Mouse (Mus musculus): ENCODE data around the gene Fut8.

Fut8 gene

DNA sequence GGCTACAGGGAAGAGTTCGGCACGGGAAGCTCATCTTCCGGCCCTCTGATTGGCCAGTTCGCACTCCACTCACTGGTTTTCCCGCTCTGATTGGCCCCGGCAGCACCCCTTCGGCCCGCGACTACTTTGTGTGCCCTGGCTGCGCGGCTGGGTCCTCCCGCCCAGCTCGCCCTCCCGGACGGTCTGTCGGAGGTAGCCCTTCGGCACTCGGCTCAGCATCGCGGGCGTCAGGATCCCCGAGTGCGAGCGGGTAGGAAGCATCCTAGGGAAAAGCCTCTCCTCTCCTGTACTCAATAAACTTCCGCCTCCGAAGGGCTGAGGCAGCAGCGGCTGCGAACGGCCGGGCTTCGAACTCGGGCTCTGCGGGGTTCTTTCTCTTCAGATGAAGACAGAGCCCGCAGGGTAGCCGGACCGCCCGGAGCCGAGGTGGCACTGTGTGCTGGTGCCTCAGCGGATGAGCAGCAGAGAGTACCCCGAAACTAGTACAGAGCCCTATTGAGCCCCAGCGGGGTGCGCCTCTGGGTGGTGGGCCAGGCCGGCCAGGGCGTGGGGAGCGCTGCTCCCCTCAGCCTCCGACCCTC, at the start of gene Fut8:
Gene Fut8, plus strand, starts transcription at position 176 of the 581 bp plus-strand sequence.
- DNase-seq (ENCODE audit: low read depth) = peak; percentile 78

DNA sequence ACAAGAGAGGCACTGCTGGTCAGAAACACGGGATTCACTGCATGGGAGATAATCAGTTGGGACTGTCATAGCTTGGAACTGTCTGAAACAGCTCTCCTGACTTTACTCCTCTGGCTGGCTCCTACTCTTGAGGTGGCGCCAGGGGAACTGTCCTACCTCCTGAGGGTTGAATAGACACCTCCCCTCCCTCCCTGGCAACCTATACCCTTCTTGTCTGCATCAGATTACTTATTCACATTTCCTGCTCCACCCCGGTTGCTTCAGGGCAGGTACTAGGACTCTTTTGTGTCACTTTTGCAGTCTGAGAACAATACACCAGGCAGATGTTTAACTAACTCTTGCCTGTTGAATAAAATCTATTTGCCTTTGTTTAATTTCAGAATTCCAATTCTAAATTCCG, 48.8 kb upstream of the Fut8 start:
- DNase-seq (ENCODE audit: low read depth) = no peak

DNA sequence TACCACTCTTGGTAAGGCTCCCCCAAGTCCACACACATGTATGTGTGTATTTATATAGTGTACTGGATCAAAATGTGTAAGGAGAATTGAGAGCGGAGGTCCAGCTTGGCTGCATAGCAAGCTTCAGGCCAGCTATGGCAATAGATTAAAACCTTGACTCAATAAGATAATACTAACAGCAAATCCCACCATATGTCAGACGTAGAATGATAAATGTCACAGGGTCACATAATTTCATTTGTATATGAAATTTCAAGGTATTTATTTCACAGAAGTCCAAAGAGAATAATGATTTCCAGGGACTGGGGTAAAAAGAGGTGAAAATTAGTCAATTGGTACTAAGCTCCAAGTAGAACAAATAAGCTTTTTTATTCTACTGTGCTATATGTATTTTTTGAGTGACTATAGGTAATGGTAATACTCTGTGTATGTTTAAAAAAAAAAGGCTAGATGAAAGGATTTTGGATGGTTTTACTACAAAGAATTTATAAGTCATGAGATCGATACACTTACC, 47.9 kb upstream of the Fut8 start:
- no peak for DNase-seq (ENCODE audit: low read depth)

DNA sequence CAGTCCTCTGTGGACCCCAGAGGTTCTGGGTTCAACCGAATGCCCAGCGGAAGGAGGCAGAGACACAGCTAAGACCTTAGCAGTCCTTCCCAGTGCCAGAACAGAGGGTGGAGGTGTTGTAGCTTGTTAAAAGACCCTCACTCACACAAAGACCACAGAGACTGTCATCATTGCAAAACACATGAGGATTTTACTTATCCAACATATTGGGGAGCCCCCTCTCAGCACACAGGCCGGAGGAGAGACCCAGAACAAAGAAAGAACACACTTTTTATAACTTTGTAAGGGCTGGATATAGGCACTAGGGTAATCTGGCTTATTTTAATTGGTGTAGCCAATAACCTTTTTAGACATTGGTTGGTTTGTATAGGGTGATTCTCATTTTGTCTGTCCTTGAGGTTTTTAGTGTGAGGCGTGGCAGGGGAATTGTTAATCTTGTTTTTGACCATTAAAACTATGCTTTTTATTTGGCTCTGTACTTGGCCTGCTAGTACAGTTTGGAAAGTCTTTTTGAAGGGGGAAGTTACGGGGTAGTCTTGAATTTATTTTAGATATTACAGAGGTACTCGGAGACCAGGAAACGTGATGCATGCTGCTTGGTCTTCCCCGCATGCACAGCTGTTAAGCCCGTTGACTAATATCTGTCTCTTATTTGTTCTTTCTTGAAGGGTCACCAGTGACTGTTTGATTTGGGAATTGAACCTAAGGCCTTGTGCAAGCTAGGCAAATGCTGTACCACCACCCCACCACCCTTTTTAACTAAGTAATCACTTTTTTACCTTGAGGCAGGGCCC, 46.2 kb upstream of the Fut8 start:
- no peak for DNase-seq (ENCODE audit: low read depth)

DNA sequence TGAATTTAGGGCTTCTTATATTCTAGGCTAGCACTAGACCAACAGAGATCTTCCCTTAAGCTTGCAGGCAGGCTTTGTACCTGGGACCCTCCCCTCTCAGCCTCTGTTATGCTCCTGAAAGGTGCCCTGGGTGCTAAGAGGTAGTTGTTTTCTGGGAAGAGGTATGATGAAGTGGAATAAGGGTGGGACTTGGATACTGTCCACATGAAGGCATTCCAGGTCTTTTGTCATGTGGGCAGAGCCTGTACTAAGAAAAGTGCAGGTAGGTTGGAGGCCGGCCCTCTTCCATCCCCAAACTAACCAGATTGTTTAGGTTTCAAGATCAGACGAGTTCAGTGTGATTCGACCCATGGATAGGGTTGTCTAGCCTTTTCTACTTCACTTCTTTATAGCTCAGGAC, 45.2 kb upstream of the Fut8 start:
- no peak for DNase-seq (ENCODE audit: low read depth)

DNA sequence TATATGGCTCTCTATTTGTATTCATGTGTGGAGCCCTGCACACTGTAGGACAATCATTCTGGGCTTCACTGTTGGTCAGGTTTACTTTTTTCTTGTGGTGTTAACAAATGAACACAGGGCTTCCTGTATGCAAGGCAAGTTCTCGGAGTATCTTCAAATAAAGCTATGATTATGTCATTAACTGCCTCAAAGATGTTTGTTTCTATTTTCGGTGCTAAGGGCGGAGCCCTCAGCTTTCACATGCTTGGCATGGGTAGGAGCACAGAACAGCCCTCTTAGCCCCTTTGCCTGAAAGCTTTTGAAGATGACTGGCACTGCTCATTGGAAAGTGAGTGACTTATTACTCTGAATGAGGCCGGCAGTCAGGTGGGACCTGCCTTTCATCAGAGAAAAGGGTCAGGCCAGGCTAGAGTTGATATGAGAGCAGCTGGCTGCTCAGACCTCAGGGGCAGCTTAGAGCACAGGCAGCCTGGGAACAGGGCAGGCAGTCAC, 44.7 kb upstream of the Fut8 start:
- no peak for DNase-seq (ENCODE audit: low read depth)

DNA sequence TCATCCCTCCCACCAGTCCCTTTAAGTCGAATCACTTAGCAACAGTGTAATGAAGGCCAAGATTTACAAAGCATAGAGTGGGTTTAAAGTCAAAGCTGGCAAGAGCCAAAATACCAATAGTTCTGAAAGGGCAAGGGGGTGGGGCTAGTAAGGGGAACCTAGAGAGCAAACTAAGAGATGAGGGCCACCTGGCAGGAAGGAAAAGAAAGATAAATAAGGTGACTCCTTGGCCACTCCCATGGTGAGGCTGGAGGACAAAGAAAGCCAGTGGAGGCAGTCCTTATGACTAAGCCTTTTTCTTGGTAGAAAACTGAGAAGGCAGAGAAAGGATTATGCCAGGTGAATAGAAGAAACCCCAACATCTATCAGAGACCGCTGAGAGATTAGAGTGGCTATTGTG, 42.9 kb upstream of the Fut8 start:
- DNase-seq (ENCODE audit: low read depth) = no peak

DNA sequence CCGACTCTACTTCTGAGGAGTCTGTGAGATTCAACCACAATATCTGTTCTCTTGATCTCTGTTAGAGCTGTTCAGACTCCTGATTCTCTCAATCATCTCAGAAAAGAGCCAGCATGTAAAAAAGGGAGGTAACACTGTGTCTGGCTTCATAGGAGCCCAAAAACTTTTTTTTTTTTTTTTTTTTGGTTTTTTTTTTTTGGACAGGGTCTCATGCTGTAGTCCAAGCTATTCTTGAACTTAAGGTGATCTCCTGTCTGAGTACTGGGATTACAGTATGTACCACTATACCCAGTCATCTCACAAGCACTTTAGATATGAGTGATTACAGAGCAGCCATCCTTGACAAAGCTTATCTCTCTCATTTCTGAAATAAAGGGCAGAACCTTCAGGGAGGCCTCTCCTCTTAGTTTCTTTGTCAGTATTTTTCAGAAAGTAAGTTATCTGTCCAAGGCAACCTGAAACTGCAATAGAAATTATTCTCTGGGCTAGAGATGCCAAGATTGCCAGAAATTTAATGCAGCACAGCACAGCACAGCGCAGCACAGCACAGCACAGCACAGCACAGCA, 41.3 kb upstream of the Fut8 start:
- no peak for DNase-seq (ENCODE audit: low read depth)

DNA sequence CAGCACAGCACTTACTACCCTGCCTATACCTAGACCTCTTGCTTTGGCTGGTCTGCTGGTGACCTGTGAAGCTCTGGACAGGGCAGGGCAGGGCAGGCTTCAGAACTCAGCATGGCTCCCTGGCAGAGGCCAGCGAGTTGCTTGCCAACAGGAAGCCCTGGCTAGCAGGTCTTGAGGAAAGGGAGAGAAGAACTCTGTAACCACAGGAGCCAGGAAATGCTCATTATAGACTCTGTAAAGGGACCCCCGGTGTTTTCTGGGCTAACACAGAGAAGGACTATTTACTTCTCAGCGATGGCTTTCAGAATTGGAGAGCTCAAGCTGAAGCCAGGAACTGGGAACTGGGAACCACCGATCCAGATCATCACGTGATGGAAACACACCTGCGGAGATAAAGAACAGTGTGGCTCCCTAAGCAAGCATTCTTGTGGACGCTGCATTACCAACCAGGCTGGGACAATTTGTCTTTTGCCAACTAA, 40.8 kb upstream of the Fut8 start:
- no peak for DNase-seq (ENCODE audit: low read depth)

DNA sequence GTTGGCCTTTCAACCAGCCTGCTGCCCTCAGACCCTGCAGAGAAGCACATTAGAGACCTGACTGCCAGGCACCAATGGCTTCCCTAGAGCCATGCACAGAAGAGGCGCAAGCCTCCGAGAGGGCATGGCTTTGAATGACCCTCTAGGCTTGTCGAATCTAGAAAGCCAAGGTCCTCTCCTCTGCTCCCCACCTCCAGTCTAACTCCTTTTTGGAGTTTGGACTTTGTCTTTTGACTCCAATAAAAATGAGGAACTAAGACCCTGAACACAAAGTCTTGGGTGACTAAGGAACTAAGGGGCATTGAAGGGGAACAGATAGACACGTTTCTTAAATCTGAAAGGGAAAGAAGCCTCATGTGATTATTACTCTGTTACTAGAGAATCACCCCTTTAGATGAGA, 39.7 kb upstream of the Fut8 start:
- no peak for DNase-seq (ENCODE audit: low read depth)

DNA sequence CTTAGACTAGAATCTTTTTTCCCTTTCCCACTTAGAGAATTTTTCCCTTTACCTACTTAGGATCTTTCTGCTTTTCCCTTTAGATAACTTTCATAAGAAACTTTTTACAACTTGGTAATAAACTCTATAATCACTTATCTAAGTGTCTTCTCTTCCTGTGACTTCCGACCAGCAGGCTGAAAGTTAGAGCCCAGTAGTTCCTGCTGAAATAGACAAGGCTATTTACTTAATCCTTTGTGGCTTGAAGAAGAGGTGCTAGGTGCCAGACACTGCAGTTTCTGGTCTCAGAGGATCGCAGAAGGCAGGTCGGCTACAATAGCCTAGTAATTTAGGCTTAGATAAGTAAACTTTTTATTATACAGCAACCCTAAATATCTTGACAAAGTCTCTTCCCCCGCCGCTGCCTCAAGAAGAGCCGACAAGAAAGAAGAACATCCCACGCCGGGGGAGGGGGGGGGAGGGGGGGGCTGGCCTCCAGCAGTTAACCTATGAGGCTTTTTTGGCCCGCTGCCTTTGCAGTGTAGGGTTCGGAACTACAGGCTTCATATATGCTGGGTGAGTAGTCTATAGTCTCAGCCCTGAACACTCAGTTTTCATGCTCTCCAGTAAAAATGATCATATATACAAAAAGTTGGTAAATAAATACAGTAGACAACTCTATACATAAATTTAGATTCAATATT, 36.3 kb upstream of the Fut8 start:
- DNase-seq (ENCODE audit: low read depth) = no peak

DNA sequence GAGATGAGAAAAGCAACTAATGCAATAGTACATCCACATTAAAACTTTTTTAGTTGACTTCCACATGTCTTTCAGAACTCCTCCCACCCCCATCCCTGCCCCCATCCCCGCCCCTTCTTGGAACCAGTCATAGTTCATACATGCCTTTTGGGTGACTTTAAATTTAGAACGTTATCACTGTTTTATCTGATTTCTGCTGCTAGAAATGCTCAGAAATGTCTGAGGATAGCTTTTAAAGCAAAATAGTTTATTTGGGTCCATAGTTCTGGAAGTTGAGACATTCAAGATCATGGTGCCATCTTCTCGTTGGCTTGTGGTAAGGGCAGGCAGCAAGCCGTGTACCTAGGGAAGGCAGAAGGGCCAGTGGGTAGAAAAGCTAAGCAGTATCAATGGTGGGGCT, 34.8 kb upstream of the Fut8 start:
- no peak for DNase-seq (ENCODE audit: low read depth)

DNA sequence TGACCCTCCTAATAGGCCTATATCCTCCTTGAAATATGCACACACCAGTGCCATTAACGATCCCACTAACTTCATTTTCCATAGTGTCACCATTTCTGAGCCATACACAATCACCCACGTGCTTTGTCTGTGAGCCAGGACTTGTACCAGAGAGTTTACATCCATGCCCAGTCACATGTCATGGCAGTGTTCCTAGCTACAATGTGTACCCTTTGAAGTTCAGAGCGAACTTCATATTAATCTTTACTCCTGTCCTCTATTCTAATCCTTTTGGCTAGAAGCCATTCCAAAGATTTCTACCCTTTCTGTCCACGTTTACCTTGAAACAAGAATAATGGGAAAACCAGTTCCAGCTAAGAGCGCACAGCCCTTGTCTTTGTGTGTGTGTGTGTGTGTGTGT, 31.1 kb upstream of the Fut8 start:
- DNase-seq (ENCODE audit: low read depth) = no peak

DNA sequence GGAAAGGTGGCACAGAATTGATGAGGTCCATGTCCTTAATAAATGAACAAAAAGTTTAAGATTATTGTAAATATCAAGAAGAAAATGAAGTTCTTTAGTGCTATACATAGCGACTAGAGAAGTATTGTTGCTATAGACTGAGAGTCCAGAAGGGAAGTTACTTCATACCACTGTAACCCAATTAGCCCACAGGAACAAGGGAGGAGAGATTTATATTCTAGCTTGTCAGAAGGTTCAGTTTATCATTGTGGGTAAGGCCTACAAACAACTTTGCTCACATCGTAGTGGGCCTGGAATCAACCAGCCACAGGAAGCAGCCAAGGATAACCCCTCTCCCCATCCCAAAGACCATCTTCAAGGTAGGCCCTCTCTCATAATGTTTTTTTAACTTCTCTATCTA, 29.9 kb upstream of the Fut8 start:
- DNase-seq (ENCODE audit: low read depth) = no peak

DNA sequence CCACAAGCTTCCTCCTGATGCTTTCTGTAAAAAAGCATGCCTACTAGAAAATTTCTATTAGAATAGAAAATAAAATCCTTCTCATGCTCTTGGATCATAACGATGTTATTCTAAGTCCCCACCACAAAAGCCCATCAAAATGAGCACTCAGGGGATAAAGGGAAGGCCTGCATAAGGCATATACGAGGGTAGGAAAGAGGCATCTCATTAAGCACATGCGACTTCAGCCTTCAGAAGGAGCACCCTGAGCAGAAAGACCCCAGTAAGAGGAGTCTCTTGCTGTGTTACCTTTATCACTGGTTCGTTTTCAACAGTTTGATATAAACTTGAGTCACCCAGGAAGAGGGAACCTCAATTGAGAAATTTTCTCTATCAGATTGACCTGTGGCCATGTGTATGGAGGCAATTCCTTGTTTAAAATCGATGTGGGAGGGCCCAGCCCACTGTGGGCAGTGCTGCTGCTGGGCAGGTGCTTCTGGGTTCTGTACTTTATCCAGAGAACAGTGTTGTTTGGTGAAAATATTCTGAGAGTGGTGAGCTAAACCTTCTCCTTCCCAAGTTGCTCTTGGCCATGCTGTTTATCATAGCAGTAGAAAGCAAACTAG, 29.2 kb upstream of the Fut8 start:
- DNase-seq (ENCODE audit: low read depth) = no peak

DNA sequence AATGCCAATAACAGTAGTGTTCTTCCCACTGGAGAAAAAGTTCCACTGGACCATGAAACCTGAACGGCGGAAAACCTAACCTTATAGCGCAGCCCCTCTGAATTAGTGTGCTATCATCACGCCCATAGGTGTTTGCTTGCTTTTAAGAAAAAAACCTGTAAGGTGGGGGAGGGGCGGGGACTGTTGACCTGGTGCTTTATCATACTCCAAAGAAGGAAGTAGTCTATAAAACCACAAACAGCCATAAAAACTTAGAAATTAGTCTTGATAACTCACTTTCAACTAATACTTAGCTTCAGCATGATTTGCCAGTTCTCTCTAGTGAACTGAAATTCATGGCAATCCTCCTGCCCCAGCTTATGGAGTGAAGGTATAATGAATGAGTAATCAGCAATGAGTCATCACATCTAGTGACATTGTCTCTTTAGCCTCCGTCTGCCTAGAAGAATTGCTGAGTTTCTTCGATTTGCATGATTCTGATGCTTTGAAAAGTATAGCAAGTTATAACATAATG, 26.2 kb upstream of the Fut8 start:
- DNase-seq (ENCODE audit: low read depth) = no peak

DNA sequence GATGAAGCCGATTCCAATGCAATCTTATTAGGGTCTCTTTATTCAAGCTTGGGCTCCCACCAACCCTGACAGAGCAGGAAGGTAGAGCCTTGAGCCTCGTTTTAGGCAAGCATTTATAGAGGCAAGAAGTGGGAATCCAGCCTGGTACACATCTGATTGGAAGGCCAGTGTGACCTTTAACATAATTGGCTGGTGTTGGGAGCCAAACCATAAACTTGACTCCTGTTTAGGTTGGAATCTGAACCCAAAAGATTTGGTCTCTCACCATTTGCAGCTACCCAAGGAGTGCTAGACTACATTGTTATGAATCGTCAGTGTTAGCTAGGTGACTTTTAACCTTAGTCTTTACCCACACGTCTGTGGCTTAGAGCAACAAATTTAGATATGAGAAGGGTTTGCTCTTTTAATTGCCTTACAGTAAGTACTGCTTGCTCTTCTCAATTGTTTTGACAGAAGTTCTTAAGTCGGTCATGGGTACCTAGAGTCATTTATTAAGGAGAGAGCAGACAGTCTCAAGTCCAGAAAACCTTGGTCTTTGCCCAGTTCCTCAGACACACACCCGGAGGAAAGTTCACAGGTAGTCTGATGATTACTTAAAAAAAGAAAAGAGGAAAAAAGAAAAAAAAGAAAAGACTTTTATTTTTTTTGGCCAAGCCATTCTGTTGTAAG, 23.9 kb upstream of the Fut8 start:
- DNase-seq (ENCODE audit: low read depth) = no peak

DNA sequence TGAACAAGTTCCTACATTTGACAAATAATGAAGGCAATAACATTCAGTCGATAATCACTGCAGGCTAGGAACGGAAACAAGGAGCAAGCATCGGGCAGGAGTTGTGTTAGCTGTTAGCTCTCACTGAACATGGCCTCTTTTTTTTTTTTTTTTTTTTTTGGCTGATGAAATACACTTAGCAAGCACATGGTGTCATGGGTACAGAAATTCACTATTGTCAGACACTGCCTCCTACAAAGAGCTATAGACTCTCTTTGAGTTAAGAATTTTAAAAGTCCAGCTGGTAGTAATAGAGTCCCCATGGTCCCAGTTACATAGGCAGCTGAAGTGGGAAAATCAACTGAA, 23.4 kb upstream of the Fut8 start:
- DNase-seq (ENCODE audit: low read depth) = no peak

DNA sequence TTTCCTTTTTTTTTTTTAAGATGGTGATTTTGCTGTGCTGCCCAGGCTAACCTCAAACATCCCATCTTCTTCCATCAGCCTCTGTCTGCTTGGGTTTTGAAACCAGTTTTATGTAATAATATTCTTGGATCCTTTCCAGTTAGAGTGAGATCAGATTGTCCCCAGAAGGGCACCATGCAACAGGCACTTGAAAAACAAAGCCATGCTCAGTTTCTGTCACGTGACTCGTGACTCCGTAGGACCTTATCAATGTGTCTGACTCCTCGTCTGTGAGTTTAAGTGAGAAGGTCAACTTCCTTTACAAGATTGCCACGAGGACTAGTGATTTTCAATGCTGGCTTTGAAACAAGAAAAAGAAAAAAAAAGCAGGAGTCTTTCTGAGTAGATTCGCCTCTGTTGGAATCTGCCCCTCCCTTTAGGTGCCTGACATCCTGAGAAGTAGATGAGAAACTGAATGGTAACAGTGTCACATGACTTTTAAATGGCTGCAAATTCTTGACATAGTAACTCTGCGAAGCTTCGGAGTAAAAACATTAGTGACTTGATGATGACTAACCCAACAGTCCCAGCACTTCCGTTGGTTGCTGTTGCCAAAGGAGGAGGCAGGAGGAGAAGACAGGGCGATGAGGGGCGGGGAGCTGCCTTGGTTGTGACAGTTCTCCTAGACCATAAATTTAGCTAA, 21.3 kb upstream of the Fut8 start:
- peak; percentile 44 for DNase-seq (ENCODE audit: low read depth)

DNA sequence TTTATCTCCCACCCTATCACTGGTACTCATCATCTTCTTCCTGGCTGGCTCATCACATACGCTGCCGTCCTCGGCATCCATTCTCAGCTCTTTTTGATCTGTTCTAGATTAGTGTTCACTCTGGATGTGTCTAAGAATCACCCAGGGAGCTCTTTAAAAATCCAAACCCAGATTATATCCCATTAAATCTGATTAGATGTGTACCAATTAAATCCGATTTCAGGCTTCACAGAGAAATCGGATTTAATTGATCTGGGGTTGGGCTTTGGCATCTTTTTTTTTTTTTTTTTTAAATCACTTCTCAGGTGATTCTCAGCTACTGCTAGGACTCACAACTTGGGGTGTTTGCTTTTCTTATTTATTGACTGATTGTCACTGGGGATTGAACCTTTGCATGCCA, 17.3 kb upstream of the Fut8 start:
- no peak for DNase-seq (ENCODE audit: low read depth)

Measured in c-Kit-positive CD71-positive TER-119-negative erythroid progenitor cells, embryonic 14.5 days (primary cell).